Mouse (Mus musculus): Measurements from ENCODE around the gene D430041D05Rik.

GRCm38 (mm10) chr2:104286821-104287220, 124.0 kb downstream of the D430041D05Rik start:
- TF ChIP-seq CTCF (IDR thresholded peaks at IDR 0.05; ENCODE audit: low read depth, low read length) (no peak), POLR2A (IDR thresholded peaks at IDR 0.05; ENCODE audit: borderline replicate concordance, low read depth, low read length) (no peak)
